Mouse (Mus musculus) small intestine, adult 2 months (tissue): ENCODE data around the gene Zfp867.

Experiments used
- CTCF ChIP-seq: fragments of 200-500 bp; IDR thresholded peaks from 2 replicates; pipeline ENCODE4 v1.5.1; 2012; ENCODE audit warnings: low read depth, mild to moderate bottlenecking, control low read depth, inconsistent platforms, low read length, moderate library complexity, mixed read lengths; ENCODE audit not compliant: insufficient replicate concordance, insufficient read length; ENCODE audit errors: extremely low read depth
- POLR2A ChIP-seq: fragments of 200-500 bp; IDR thresholded peaks from 2 replicates; pipeline ENCODE4 v1.6.1; 2012; ENCODE audit warnings: low read depth, mild to moderate bottlenecking, control low read depth, inconsistent platforms, low read length, moderate library complexity

DNA sequence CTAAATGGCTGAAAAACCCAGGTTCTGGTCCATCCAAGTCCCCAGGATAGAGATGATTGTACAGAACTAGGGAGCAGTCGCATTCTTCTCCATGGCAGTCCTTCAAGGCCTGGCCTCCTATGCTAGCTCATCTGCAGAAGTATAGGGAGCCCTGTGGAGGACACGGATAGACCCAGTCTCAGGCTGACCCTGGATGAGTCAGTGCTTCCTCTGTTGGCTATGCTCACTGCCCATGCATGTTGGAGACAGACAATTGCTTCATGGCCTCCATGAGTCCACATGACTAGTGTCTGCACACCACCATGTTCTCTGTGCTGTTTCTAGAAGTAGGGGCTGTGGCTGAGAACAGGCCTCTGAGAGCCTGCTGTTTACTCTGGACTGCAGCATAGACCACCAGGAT is 15.9 kb downstream of the Zfp867 start:
- TF ChIP-seq CTCF, result no peak
- no peak for TF ChIP-seq POLR2A
